Mouse (Mus musculus) heart, adult 2 months (tissue): ENCODE measurements at regions not wholly inside any gene's neighbourhood (a gene's known extent, or its start where the extent isn't known, plus 50 kb on each side); places are given as distances from the start of the nearest gene placed in this dataset.

ENCODE experiments used
- DNase-seq, 2 experiments: peaks; one replicate each; pipeline ENCODE4 v3.0.0; 2021
- H3K27ac ChIP-seq: fragments of 200-600 bp; 2 replicates; pipeline ENCODE4 v1.8.1; 2022
- H3K27me3 ChIP-seq: fragments of 200-500 bp; 2 replicates; pipeline ENCODE4 v1.6.1; 2012; ENCODE audit warnings: mild to moderate bottlenecking, low read length, inconsistent platforms, mixed read lengths; ENCODE audit not compliant: control insufficient read depth, insufficient read depth
- H3K36me3 ChIP-seq: fragments of 200-500 bp; 2 replicates; pipeline ENCODE4 v1.6.1; 2012; ENCODE audit warnings: low read length, inconsistent platforms; ENCODE audit not compliant: control insufficient read depth, insufficient read depth
- H3K4me1 ChIP-seq: fragments of 200-500 bp; 2 replicates; pipeline ENCODE4 v1.6.1; 2011; ENCODE audit warnings: low read length; ENCODE audit not compliant: control insufficient read depth, insufficient read depth
- H3K4me3 ChIP-seq: fragments of 200-600 bp; 2 replicates; pipeline ENCODE4 v1.8.1; 2022
- H3K79me2 ChIP-seq: fragments of 200-500 bp; replicated peaks from 2 replicates; pipeline ENCODE4 v1.6.1; 2012; ENCODE audit warnings: mild to moderate bottlenecking, inconsistent platforms, low read length, moderate library complexity, mixed read lengths; ENCODE audit not compliant: control insufficient read depth, insufficient read depth
- H3K9ac ChIP-seq: fragments of 200-500 bp; 2 replicates; pipeline ENCODE4 v1.6.1; 2012; ENCODE audit warnings: low read depth, mild to moderate bottlenecking, control low read depth, inconsistent platforms, low read length, mixed read lengths
- CTCF ChIP-seq: fragments of 200-600 bp; IDR thresholded peaks from 2 replicates; pipeline ENCODE4 v1.8.1; 2022; ENCODE audit warnings: antibody characterized with exemption, mild to moderate bottlenecking, moderate library complexity
- EP300 ChIP-seq: fragments of 200-500 bp; IDR thresholded peaks from 2 replicates; pipeline ENCODE4 v1.6.1; 2011; ENCODE audit warnings: low read depth, low read length, control low read depth; ENCODE audit not compliant: insufficient read depth
- POLR2A ChIP-seq: fragments of 200-500 bp; IDR thresholded peaks from 2 replicates; pipeline ENCODE4 v1.6.1; 2011; ENCODE audit warnings: mild to moderate bottlenecking, low read depth, low read length, control low read depth; ENCODE audit not compliant: insufficient read depth
- WGBS: fragments of 180-500 bp; shearing (Covaris S2); methylation state at CpG from one replicate; pipeline ENCODE4 v1.1.7; 2018; 5-methylcytosine and 5-hydroxymethylcytosine counted together
- intact Hi-C: fragments of 180-260 bp; cut with DNase I; formaldehyde crosslinking; loops from one replicate; pipeline ENCODE4 v1.15.1; 2025

DNA sequence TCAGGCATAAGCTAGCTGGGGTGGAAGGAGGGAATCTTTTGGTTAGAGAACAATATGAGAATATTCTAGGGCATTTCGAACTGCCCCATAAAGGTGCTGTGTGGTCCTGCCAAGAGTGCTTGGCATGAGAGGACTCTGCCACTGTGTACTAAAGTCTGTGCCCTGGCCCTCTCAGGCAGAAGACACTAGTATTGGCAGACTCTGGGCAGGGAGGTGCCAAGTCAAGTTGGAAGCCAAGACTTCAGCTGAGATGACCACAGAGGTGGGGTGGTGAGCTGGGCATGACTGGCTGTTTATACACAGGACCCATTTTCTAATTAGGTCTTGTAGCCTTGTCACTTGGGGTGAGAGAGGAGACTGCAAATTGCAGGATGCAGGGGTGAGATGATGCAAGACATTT, 104.4 kb upstream of the Glra1 start:
- Histone ChIP-seq H3K4me1 (no peaks in the 10 kb centered on the region), H3K36me3 (no peaks in the 10 kb centered on the region), H3K27ac (no peak overlapping the region), H3K27me3 (no peaks in the 10 kb centered on the region), H3K4me3 (no peak overlapping the region), H3K79me2 (no peaks in the 10 kb centered on the region), H3K9ac (no peak overlapping the region)
- no peak for TF ChIP-seq CTCF
- no peak for TF ChIP-seq POLR2A
- TF ChIP-seq EP300, result no peak
- peak; percentile 9 to 14 for DNase-seq
- intact Hi-C loops, result no loop called here
- 61% methylated on average over 1 of the region's 1 CpGs for WGBS

DNA sequence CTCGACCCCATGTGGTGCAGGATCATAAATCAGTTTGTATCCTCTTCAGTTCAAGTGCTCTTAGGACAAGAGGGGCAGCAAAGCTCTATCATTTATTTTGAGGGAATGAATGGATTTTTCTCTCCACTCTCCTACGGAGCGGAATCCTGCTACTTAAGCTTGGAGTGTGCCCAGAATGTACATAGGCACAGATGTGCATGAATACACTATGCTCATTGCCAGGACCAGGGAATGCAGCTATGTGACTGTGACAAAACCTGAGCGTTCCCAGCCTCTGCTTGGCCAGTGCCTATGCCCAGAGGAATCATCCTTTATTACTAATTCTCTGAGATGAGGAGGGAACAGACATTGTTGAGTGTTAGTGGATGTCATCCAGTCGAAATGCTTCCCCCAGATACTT, 99.5 kb upstream of the Glra1 start:
- intact Hi-C loops, result no loop called here
- no peak for TF ChIP-seq EP300
- no peak for TF ChIP-seq POLR2A
- no peak for TF ChIP-seq CTCF
- Histone ChIP-seq H3K36me3 (no peaks in the 10 kb centered on the region), H3K27ac (no peak overlapping the region), H3K79me2 (no peaks in the 10 kb centered on the region), H3K4me3 (no peak overlapping the region), H3K27me3 (no peaks in the 10 kb centered on the region), H3K9ac (no peak overlapping the region), H3K4me1 (no peaks in the 10 kb centered on the region)
- WGBS, result 69% methylated on average over 5 of the region's 5 CpGs
- DNase-seq, result no peak

DNA sequence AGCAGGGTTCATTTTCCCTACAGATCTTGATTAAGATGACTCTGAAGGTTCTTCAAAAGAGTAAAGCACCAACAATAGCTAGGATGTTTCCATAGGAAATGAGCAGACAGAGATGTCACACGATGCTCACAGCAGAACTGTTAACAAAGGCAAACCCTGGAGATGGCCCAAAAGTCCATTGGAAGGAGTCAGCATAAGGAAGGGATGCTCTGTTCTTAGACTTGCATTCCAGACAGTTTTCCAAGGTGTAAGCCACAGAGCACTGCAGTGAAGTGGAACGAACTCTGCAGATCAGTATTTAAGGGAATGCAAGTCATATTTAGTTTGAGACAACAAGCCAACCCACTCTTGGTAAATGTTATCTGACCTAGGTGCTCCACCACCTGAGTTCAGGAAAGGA, 93.9 kb upstream of the Glra1 start:
- no peak overlapping the region for H3K27ac ChIP-seq
- no peak overlapping the region for H3K9ac ChIP-seq
- DNase-seq, result no peak
- intact Hi-C loops, result no loop called here
- H3K79me2 ChIP-seq, result no peaks in the 10 kb centered on the region
- no peak overlapping the region for H3K4me3 ChIP-seq
- H3K36me3 ChIP-seq, result no peaks in the 10 kb centered on the region
- 52% methylated on average over 2 of the region's 2 CpGs for WGBS
- H3K4me1 ChIP-seq, result no peaks in the 10 kb centered on the region
- no peak for TF ChIP-seq EP300
- TF ChIP-seq CTCF, result no peak
- TF ChIP-seq POLR2A, result no peak
- H3K27me3 ChIP-seq, result no peaks in the 10 kb centered on the region

DNA sequence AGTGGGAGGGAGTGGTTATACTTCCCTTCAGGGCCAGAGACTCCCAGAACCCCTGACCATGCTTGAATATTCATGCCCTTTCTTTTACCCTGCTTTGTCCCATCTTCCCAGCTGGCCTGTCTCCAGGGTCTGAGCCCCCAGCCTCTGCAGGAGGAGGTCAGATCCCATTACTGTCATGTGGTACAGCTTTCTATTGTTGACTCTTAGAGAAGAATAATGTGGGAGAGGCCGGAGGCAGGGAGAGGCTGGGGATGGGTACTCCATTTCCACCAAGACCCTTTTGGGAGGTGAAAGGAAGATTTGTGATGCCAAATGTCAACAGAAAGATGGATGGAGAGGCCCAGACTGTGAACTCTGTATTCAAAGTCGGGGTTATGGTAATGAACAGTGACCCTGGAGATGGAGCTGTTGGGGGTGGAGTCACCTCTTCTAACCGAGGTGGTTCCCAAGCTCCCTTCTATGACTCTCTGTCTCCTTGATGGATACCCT, 77.1 kb upstream of the Glra1 start:
- TF ChIP-seq EP300, result no peak
- no peak for TF ChIP-seq CTCF
- TF ChIP-seq POLR2A, result no peak
- DNase-seq, result no peak
- Histone ChIP-seq H3K4me3 (no peak overlapping the region), H3K9ac (no peak overlapping the region), H3K27me3 (no peaks in the 10 kb centered on the region), H3K4me1 (no peaks in the 10 kb centered on the region), H3K27ac (no peak overlapping the region), H3K36me3 (no peaks in the 10 kb centered on the region), H3K79me2 (no peaks in the 10 kb centered on the region)
- WGBS, result 43% methylated on average over 3 of the region's 3 CpGs
- intact Hi-C loops, result no loop called here

GRCm38 (mm10) chr11:55682351-55682961, 74.5 kb upstream of the Glra1 start:
- WGBS, result 33% methylated on average over 10 of the region's 10 CpGs
- Histone ChIP-seq H3K36me3 (no peaks in the 10 kb centered on the region), H3K79me2 (no peaks in the 10 kb centered on the region), H3K9ac (no peak overlapping the region), H3K4me1 (no peaks in the 10 kb centered on the region), H3K27ac (no peak overlapping the region), H3K4me3 (no peak overlapping the region), H3K27me3 (no peaks in the 10 kb centered on the region)
- no peak for DNase-seq
- intact Hi-C loops, result no loop called here
- TF ChIP-seq EP300 (no peak), POLR2A (no peak), CTCF (no peak)

- H3K36me3 ChIP-seq, result no peaks in the 10 kb centered on the region
- no peak for DNase-seq
- TF ChIP-seq POLR2A, result no peak
- TF ChIP-seq EP300, result no peak
- TF ChIP-seq CTCF, result no peak
- WGBS, result 77% methylated on average over 21 of the region's 21 CpGs
- no peaks in the 10 kb centered on the region for H3K27me3 ChIP-seq
- H3K27ac ChIP-seq, result no peak overlapping the region
- no peak overlapping the region for H3K9ac ChIP-seq
- no peaks in the 10 kb centered on the region for H3K79me2 ChIP-seq
- no peak overlapping the region for H3K4me3 ChIP-seq
- no peaks in the 10 kb centered on the region for H3K4me1 ChIP-seq
- intact Hi-C loops, result no loop called here
These were observed 73.4 kb upstream of the Glra1 start for GRCm38 (mm10) chr11:55681226-55681980.
